Mouse (Mus musculus) gastrocnemius, adult 2 months (tissue): ENCODE results near the gene A630023A22Rik. TPM values are rescaled to one million over a fixed set of nuclear protein-coding genes. Genes with fewer than 3 reads are reported as not detected.

Source experiments
- DNase-seq: peaks from one replicate; pipeline ENCODE4 v3.0.0; 2022
- H3K27ac ChIP-seq: fragments of 200-600 bp; 2 replicates; pipeline ENCODE4 v1.8.1; 2022; ENCODE audit warnings: mild to moderate bottlenecking
- H3K4me3 ChIP-seq: fragments of 200-600 bp; 2 replicates; pipeline ENCODE4 v1.8.1; 2022; ENCODE audit warnings: mild to moderate bottlenecking, moderate library complexity
- CTCF ChIP-seq: fragments of 200-600 bp; IDR thresholded peaks from 2 replicates; pipeline ENCODE4 v1.8.1; 2022; ENCODE audit warnings: antibody characterized with exemption, mild to moderate bottlenecking, moderate library complexity
- intact Hi-C: fragments of 180-260 bp; cut with DNase I; formaldehyde crosslinking; loops from one replicate; pipeline ENCODE4 v1.15.1; 2025
- total RNA-seq, 2 experiments: library from RNA; stranded (reverse); gene quantifications; 2 replicates each; pipeline ENCODE4 v1.2.3; 2021

The A630023A22Rik gene
- total RNA-seq, 2 experiments from 2014 or later = not detected

DNA sequence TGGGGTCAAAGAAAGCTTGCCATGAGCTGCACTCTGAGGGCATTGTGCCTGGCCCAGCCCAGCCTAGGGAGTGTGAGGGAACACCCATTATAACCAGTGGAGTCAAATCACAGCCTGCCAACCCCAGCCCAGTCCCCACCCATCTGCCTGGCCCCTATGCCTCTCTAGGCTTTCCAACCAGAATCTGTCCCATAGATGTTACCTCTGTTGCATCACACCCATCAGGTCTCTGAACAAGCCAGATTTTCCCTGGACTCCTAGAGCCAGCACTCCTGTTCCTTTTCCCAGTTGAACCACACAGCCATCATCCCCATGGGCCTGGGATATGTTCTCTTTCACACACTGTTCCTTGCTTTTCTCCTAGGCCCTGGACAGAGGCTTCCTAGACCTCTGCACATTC is 101.1 kb downstream of the A630023A22Rik start:
- H3K27ac ChIP-seq = no peak overlapping the region
- H3K4me3 ChIP-seq = no peak overlapping the region
- DNase-seq = no peak
- intact Hi-C loops = no loop called here
- TF ChIP-seq CTCF = no peak

Other genes starting within 250 kb of the A630023A22Rik start
- gene Gdf10, start 179.2 kb downstream of the A630023A22Rik start, total RNA-seq = 1 to 10 TPM; 1.1 to 1.9 TPM
- gene Gdf2, start 161.7 kb downstream of the A630023A22Rik start, total RNA-seq = not detected
- not detected for gene Rbp3, start 148.8 kb downstream of the A630023A22Rik start, total RNA-seq
- not detected for gene Zfp488, start 124.0 kb downstream of the A630023A22Rik start, total RNA-seq
- not detected for gene Gm30083, start 87.6 kb downstream of the A630023A22Rik start, total RNA-seq
- gene Gm5460, start 86.0 kb downstream of the A630023A22Rik start, total RNA-seq = not detected
- gene Antxrl, start 50.0 kb downstream of the A630023A22Rik start, total RNA-seq = not detected
- 1 to 10 TPM; 1.1 TPM for gene Anxa8, start 16.8 kb downstream of the A630023A22Rik start, total RNA-seq
- under 1 TPM in 1 of 2 experiments, not detected in 1; 0.06 TPM for gene Npy4r, start 49.7 kb upstream of the A630023A22Rik start, total RNA-seq
- under 1 TPM; 0.03 to 0.23 TPM for gene Gprin2, start 98.9 kb upstream of the A630023A22Rik start, total RNA-seq
- gene Syt15, start 116.8 kb upstream of the A630023A22Rik start, total RNA-seq = under 1 TPM; 0.47 to 0.71 TPM
- gene Shld2, start 207.7 kb upstream of the A630023A22Rik start, total RNA-seq = 10 to 100 TPM; 10.7 to 11.8 TPM
- gene Glud1, start 208.0 kb upstream of the A630023A22Rik start, total RNA-seq = 100 to 1,000 TPM; 112 to 139 TPM